Mouse (Mus musculus) lung, postnatal 10 days (tissue): ENCODE measurements around the gene Slc2a9.
A peak's percentile ranks its signal among the peaks of the same experiment; 100 is the strongest.

Experiments used
- DNase-seq: peaks from one replicate; pipeline ENCODE4 v3.0.0; 2021

Slc2a9 gene

GRCm38 (mm10) chr5:38466569-38467110 lies 36.3 kb downstream of the Slc2a9 start:
- DNase-seq, result no peak

- DNase-seq, result no peak
Observed at GRCm38 (mm10) chr5:38461261-38461660, 41.7 kb downstream of the Slc2a9 start.

DNA sequence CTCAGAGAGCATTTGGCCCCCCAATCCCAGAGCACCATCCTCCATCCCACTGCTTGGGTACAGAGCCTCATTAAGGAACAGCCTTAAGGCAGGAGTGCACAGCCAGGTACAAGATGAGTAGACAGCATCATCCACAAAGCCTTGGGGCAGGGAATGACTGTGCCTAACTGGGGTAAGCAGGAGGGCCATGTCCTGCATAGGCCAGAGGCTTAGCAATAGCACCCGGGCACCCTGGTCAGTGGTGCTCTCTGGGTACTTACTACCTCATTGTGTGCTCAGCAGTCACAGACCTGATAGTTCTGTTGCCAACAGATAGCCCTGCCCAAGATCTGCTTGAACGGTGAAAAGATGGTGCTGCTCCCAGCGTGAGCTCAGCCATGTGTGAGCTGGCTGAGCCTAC lies 52.0 kb downstream of the Slc2a9 start:
- DNase-seq, result no peak

- DNase-seq, result no peak
Observed at GRCm38 (mm10) chr5:38449607-38450006, 53.3 kb downstream of the Slc2a9 start.

GRCm38 (mm10) chr5:38448121-38448520 lies 54.8 kb downstream of the Slc2a9 start:
- DNase-seq, result no peak

GRCm38 (mm10) chr5:38446316-38446975 lies 56.5 kb downstream of the Slc2a9 start:
- DNase-seq, result no peak

GRCm38 (mm10) chr5:38441088-38441839 lies 61.7 kb downstream of the Slc2a9 start:
- no peak for DNase-seq

DNA sequence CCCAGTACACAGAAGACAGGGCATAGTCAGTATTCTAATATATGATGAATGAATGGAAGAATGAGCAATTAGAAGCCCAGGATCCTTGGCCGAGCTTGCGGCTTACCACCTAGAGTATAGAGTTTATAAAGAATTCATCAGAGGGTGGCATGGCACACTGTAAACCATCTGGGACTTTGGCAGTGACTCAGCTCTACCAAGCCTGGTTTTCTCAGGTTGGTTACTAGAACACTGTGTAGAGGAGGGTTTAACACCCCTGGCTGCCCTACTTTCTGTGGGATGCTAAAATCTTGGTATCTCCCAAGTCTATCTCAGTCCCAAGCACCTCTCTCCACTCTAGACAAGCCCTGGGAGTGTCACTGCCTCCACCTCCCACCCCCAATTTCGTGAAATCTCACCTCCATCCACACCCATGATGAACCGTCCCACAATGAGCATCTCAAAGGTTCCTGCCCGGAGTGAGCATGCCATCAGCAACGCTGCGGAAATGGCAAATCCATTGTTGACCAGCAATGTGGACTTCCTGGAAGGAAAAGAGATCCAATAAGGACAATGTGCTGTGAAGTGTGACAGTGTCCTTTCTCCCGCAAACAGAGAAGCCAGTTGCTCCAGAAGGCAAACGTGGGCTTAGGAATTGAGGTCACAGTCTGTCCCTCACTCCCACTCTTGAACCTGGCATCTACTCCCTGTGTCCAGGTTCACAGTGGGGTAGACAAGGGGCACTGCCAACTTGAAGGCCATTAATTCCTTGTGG lies 62.5 kb downstream of the Slc2a9 start:
- no peak for DNase-seq

GRCm38 (mm10) chr5:38436681-38437080 lies 66.3 kb downstream of the Slc2a9 start:
- DNase-seq, result peak; percentile 4

GRCm38 (mm10) chr5:38434875-38435274 lies 68.1 kb downstream of the Slc2a9 start:
- no peak for DNase-seq

- DNase-seq, result no peak
Observed at GRCm38 (mm10) chr5:38431201-38431600, 71.7 kb downstream of the Slc2a9 start.

- DNase-seq, result no peak
Observed at GRCm38 (mm10) chr5:38429106-38429505, 73.8 kb downstream of the Slc2a9 start.

DNA sequence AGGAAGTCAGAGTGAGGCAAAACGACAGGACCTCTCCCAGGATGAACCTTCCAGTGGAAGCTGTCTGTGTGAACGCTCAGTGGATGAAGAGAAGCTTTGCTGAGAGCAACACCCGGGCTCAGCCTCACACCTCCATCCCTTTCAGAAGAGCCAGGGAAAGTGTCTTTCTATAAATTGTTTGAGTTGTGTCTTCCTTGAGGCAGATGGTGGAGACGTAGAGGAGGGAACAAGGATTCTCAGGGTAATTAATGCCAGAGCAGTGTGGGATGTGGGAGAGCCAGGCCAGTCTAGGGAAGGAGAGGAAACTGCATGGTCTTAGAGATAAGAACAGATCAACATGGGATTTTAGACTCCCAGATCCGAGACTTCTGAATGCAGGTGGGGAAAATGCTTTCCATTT lies 75.2 kb downstream of the Slc2a9 start:
- DNase-seq, result no peak

DNA sequence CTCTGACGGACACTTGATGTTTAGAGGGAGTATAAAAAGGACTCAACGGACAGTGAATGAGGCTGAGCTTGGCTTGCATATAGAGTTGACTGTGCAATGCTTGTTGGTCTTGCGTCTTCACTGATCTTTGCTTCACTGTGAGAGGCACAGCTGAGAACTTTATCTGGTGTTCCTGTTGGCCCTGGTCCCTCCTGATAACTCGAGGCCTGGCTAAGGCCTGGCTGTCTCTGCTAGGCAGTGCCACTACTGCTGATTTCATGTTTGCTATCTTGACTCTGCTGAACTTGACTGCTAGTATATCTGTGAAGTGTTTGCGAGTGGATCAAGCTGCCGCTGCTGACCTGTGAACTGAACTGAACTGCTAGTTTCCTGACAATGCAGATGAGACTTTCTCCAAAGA lies 77.4 kb downstream of the Slc2a9 start:
- no peak for DNase-seq

DNA sequence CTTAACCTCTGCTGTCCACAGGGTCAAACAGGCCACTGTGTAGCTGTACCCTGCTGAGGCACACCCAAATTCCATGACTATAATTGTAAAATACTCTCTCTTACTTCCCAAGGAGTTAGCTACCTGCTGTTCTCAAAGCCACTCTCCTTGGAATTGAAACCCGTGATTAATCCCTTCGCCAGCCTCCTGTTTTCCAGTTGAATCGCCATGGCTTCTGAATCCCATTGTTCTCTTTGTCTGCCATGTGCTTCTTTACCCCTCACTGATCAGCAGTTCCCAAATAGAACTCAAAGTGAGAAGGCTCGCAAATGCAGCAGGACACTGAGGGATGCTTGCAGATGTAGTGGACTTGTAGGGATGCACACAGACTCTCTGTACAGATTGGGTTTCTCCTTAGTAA lies 80.5 kb downstream of the Slc2a9 start:
- DNase-seq, result no peak

DNA sequence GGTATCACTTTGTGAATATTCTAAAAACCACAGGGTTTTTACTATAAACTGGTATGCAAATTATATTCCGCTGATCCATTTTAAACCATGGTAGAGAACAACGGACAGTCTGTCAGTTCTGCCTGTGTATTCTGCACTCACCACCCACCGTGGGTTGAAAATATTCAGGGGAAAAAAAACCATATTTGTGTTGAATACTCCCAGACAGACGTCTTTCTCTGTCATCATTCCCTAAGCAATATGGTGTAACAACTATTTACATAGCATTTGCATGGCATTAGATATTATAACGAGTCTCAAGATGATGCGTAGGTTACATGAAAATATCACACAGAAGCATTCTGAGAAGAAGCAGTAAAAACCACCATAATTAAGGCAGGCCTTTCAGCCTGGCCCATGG lies 84.1 kb downstream of the Slc2a9 start:
- DNase-seq, result no peak

- DNase-seq, result no peak
Observed at GRCm38 (mm10) chr5:38403612-38404011, 99.3 kb downstream of the Slc2a9 start.

DNA sequence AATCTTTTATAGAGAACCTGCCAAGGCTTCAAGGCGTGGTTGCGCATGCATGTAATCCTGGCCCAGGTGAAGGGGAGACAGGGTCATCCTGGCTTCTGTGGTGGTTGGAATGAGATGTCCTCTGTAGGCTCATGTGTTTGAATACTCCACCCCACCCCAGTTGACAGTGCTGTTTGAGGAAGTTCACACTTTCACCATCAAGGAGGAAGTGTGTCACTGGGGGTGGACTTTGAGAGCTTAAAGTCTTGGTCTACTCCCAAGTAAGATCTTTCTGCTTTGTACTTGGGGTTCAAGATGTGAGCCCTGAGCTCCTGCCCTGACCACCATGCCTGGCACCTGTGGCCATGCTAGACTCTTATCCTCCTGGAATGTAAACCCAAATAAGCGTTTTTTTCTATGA lies 100.7 kb downstream of the Slc2a9 start:
- DNase-seq, result peak; percentile 4

DNA sequence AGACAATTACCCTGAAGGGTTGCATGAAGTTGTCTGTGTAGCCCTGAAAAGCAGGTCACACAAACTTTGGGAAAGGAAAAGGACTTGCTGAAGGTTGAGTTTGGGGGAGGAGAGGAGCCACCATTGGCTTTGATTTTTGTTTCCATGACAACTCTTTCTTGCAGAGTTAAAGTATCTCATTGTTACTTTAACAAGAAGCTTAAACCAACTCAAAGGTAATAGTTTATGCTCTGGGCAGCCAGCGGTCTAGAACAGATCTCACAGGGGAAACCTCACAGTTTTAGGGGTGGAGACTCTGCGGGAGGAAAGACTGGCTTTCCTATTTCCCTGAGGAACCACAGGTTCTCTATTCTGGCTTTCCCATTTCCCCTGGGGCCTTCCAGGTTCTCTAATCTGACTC lies 114.1 kb downstream of the Slc2a9 start:
- DNase-seq, result no peak

- no peak for DNase-seq
Observed at GRCm38 (mm10) chr5:38388420-38388823, 114.5 kb downstream of the Slc2a9 start.

GRCm38 (mm10) chr5:38379970-38380369 lies 123.0 kb downstream of the Slc2a9 start:
- DNase-seq, result no peak

GRCm38 (mm10) chr5:38372369-38372768 lies 130.6 kb downstream of the Slc2a9 start:
- no peak for DNase-seq

- DNase-seq, result no peak
Observed at GRCm38 (mm10) chr5:38371308-38371707, 131.6 kb downstream of the Slc2a9 start.
